Mouse (Mus musculus) left cerebral cortex, postnatal 36 days (tissue): ENCODE measurements around the gene Gm32742. TPM values are rescaled to one million over a fixed set of nuclear protein-coding genes. Genes with fewer than 3 reads are reported as not detected.

Experiments used
- DNase-seq, 2 experiments: peaks; one replicate each; pipeline ENCODE4 v3.0.0; 2021 to 2022; ENCODE audit warnings: low spot score in 2 of 2, mixed read lengths in 1 of 2
- intact Hi-C: fragments of 180-260 bp; cut with DNase I; formaldehyde crosslinking; loops from one replicate; pipeline ENCODE4 v1.15.1; 2025
- total RNA-seq, 2 experiments: library from RNA; stranded (reverse); gene quantifications; 2 replicates each; pipeline ENCODE4 v1.2.3; 2021

The Gm32742 gene
- total RNA-seq = under 1 TPM in 1 of 2 experiments, not detected in 1; 0.05 TPM

DNA sequence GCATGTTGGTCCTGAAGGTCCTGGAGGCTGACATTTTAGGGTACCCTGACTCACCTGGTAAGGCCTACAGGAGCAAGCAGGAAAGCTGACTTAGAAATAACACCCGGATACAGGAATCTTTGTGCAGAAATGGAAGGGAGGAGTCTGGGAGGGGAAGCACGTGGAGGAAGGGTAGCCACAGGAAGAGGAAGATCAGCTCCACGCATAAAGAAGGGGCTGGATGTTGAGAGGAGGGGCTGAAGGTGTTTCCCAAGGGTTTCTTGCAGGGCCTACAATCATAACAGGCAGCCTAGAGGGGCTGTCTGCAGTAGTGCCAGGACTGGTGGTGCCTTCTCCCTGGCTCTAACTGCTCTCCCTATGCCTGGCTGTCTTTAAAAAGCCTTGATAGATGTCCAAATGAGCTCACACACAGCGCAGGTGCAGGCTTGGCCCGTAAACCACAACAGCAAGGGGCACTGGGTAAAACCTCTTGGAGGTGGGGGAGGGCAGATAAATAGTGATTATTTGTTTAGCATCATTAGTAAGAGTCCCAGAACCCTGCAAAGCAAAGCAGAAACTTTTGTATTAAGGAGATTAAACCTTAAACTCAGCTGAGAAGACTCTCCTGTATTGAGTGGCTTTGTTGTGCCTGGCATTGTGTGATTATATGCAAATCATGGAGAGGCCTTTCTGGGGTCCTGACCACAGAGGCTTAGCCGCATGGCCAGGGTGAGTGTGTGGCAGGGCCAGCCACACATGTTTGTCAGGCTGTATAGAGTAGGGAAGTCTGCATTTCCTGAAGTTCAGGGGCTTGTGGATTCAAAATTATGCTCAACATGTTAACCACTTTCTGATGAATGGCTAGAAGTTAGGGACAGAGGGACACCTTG, at the start of gene Gm32742:
Gene Gm32742 (minus strand): TSS at position 206 of the 869 bp plus-strand sequence.
- intact Hi-C loops = loop anchor here (10.0 kb wide), 1 partner anchor 789 kb away; no protein-coding TSS in a partner anchor

DNA sequence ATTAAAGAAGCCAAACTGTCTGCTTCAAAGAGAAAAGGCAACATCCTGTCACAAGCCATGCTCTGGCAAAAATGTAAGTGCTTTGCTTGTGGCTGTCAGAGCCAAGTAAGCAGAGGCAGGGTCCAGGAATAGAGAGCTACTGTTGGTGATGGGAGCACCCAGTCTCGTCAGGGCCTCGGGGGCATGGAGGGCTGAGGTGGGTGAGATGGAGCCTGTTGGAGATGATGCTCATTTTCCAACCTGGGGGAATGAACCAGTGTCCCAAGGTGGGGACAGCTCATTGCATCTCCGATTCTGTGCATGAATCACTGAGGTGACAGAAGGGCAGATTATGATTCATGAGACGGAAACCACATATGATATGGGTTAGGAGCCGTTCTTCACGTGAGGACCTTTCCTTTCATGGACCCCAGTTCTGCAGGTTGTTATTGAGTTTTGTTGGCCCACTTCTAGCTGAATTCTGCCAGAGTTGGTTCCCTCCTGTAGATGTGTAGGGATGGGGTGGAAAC, 48.5 kb upstream of the Gm32742 start:
- intact Hi-C loops = no loop called here
- DNase-seq = no peak

More for the DNA sequence above, at the start of gene Gm32742:
- no peak for DNase-seq

DNA sequence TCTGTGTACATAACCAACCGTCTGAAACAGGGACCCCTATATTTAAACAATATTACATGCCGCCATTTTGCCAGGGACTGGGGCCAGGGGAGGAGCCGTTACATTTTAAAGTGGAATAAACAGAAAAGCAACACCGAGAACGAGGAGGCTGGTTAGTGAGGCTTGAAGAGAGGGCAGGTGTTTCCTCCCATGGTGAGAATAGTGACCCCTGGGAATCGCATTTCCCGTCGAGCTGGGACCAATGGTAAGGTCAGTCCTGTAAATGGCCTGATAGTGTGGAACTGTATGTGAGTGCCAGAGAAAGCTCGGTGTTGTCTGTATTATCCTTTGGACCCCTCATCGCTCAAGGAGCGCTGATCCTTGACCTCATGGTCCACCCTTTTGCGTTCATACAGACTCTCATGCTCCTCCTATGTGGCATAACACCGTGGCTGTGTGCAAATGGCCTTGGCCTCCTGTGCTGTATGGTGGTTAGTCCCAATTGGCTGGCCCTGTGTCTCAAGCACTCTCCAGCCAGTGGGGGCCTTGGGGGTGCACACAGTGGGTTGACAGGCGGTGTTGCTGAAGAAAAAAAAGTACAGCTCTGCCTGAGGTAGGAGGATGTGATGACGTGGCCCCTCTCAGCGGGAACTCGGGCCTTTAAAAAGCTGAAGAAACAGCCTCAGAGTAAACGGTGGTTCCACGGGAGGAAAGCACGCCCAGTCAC, 47.9 kb upstream of the Gm32742 start, which contains the start of gene Pou2af1:
Gene Pou2af1 (plus strand): TSS at position 686 of the 706 bp plus-strand sequence.
- no peak for DNase-seq
- intact Hi-C loops = no loop called here

DNA sequence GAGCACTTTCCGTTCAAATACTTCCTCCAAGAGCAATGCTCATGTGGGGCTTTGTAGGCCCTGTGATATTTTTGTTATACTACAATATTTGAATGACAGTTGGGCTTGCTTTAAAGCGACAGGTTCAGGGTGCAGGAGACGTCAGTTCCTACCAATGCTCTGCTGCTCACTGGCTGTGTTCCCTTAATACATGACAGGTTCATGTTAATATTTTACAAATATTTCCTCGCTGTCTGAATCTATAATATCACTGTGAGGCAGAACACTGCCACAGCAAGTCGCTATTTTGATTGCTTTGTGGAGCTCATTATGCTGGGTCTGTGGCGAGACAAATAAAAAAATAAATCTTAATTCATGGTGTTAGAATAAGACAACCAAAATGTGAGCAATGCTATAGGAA, 45.9 kb upstream of the Gm32742 start:
- no peak for DNase-seq
- intact Hi-C loops = no loop called here

DNA sequence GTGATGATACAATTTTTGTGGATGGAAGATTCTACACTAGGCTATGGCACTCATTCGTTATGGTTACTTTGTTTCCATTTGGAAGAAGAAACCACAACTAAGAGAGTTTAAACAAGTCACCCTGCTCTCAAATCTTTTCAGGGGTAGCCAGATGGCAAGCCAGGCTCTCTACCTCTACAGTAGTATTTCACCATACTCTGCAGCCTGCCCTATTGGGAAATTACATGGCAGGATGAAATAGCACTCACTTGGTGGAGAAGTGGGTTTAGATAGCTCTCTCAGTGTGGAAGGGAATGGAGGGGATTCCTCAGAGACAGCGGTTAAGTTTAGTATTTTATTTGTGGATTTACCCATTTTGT, 43.6 kb upstream of the Gm32742 start:
- no peak for DNase-seq
- intact Hi-C loops = no loop called here

DNA sequence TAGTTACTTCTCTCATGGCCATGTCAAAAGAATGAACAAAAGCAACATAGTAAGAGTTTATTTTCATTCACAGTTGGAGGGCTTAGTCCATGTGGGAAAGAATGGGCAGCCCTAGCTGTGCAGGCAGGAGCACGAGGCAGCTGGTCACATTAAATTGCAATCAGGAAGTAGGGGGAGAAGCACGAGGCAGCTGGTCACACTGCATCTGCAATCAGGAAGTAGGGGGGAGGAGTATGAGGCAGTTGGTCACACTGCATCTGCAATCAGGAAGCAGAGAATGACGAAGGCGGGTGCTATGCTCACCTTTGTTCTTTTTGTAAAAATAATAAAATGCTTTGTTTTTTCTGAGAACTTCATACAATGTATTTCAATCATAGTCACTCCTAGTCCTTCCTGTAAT, 29.5 kb upstream of the Gm32742 start:
- DNase-seq = no peak

DNA sequence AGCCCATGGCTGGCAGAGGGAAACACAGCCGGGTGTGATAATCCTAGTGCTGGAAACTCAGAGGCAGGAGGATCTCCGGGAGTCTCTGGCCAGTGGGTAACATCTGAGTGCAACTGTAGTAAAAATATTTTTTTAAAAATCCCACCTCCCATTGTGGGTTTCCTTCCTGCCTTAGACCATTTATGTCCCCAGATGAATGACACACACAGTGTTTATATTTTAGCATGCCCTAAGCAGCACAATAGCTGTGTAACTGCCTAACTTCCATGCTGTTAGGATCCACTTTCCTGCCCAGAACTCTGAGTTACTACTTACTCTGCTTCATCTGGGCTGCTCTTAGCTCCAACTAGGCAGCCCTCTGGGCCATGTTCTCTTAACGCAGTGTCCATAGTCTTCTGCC, 25.3 kb upstream of the Gm32742 start:
- no peak for DNase-seq
- intact Hi-C loops = no loop called here

More for the DNA sequence above, 29.5 kb upstream of the Gm32742 start:
- intact Hi-C loops = no loop called here

DNA sequence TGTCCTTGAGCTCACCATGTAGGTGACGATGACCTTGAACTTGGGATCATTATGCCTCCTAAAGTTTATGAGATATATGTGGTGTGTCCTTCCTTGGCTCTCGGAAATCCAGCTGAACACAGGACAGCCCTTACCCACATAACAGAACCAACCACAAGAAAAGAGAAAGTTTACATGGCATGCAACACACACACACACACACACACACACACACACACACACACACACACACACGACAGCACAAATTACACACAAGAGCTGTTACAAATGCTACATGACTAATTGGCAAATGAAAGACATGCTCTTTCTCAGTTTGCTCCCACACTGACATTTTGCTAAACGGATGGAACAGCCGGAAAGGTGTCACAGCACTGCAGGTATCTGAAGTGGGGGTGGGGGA, 20.6 kb upstream of the Gm32742 start:
- intact Hi-C loops = no loop called here
- DNase-seq = peak in 1 of 2 experiments; percentile 13

DNA sequence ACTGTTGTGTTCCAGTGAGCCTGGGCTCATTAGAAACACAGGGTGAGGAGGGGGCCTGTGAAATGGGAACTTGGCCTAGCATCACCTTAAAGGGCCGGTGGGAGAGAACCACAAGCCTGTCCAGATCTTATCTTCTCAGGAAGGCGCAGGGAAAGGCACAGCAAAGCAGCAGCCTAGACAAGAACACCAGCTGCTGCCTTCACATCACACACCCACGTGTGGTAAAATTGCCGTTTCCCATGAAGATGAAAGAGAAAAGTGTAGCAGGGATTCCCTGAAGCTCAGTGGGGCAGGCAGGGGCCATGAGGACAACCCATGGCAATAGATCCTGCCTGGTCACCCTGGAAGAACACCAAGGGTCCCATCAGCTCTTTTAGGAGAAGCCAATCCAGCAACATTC, 20.1 kb upstream of the Gm32742 start:
- intact Hi-C loops = no loop called here
- peak; percentile 51 to 55 for DNase-seq

DNA sequence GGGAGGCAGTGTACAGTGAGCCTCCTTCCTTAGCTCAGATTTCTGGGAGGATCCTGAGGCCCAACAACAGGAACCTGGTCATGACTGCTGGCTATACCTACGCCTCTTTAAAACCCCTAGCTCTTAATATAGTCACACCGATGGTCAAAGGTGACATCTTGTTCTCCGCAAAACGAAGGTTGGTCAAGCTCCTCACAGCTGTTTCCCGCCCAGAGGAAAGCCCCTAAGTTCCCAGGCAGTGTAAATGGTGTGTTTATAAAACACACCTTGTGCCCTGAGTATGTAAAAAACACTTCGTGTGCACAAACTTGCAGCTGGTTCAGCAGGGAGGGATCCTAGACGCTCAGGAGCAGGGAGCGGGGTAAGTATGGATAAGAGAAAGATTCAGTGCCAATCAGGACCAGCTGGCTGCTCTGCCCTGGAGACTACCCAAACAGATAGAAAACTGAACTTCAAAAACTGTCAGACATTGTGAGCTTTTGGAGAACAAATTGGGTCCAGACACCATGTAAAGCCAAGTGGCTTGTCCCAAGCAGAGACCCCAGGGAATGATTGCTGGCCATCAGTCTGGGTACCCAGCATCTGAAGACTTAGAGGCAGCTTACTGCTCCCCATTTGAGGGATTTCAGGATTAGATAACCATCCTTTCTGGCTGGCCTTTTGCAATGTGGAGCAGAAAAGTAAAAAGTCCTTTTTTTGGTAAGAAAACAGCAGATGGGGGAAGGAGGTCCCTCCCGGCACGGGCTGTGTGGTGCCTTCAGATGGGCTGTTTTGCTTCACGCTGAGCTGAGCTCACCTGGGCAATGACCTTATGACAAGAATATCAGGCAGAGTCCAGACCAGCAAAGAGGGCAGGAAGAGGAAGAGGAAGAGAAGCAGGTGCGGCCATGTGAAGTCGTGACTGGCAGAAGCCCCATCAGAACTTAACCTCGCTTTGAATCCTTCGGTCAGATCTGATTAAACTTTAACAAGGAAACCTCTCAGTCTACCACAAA, 17.7 kb upstream of the Gm32742 start:
- intact Hi-C loops = no loop called here

DNA sequence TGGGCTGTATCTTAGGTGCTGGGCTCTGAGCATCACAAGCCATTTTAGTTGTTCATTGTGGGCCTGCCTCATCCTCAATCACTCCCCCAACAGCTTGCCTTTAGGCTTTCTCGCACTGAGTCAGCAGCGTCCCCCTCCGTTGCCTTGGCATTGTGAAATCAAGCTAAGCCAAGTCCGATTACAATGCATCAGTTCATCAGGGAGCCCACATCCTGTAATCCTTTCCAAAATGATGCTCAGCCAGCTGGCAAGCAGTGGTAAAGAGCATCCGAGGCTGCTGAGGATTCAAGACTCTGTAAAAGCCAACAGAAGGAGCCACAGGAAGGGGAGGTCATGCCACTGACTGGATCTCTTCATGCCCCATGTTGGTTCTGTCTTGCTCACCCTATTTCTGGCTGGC, 15.3 kb upstream of the Gm32742 start:
- DNase-seq = peak; percentile 60 to 73
- intact Hi-C loops = no loop called here

More for the DNA sequence above, 17.7 kb upstream of the Gm32742 start:
- DNase-seq = no peak

DNA sequence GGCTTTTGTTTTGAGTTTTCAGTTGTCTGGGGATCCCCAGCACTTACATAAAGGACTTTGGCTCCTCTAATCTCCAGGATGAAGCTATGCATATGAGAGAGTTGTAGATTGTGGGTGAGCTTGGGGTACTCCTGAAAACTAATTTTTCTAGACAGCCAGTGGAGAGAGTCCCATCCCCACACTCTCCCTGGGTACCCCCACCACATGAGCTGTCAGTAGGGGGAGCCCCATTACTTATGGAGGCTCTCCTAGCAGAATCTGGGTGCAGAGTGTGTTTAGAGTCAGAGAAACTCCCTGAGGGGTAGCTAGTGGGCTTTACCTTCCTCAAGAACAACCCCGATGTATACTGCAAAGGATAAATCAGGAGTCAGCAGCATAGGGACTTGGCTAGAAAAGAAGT, 13.0 kb upstream of the Gm32742 start:
- intact Hi-C loops = no loop called here
- no peak for DNase-seq

DNA sequence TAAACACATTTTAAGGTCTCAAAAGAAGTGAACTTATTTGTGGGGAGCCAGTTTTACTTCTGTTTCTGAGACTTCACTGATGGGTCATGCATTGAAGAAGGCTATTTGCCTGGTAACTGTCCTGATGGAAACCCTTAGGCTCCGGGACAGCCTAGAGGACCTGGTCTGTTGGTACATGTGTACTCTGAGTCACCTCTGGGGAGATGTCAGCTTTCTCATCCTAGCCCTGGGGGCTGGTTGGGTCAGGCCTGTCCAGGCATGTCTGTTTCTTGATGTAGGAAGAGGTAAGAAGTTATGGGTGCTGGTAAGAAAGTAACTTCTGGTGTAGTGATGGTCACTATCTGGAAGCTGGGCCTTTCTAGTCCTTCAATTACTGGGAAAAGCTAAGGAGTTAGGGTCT, 10.4 kb upstream of the Gm32742 start:
- intact Hi-C loops = no loop called here
- DNase-seq = no peak

DNA sequence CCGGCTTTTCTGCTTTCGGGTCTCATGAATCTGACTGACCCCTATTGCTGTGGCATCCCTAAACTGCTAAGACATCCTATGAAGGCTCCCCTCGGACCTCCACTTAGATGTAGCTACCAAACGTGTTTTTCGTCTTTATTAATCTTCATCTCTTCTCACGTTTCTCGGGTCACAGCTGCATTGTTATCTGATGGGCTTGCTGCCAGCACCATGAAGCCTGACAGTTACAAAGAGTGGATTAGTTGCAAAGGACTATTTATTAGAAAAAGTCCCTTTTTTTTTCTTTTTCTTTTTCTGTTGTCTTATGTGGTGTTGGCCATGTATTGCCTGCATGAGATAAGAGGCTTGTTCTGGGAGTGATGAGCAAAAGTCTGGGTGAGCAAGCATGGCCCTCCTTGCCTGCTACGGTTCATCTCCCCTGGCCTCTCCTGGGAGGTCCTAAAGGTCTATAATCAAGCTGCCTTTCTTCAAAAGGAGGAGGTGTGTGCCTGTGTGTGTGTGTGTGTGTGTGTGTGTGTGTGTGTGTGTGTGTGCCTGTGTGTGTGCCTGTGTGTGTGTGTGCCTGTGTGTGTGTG, 9.7 kb upstream of the Gm32742 start:
- DNase-seq = no peak
- intact Hi-C loops = no loop called here

DNA sequence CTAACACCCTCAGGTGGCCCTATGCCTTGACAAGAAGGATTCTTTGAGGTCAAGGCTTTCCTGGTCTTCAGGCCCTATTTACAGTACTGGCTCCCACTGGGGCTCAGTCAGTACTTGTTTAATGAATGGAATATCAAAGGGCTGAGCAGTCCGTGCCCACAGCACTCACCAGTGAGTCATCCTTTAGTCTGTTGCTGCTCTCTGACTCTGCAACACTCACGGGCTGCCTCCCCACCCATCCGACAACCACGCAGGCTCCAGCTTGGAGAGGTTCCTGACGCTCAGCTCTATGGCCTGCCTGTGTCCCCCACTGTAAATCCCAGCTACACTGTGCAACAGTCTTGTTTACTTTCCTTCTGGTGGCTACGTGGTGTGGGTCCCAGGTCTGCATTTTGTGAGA, 5.0 kb upstream of the Gm32742 start:
- intact Hi-C loops = no loop called here
- DNase-seq = no peak

DNA sequence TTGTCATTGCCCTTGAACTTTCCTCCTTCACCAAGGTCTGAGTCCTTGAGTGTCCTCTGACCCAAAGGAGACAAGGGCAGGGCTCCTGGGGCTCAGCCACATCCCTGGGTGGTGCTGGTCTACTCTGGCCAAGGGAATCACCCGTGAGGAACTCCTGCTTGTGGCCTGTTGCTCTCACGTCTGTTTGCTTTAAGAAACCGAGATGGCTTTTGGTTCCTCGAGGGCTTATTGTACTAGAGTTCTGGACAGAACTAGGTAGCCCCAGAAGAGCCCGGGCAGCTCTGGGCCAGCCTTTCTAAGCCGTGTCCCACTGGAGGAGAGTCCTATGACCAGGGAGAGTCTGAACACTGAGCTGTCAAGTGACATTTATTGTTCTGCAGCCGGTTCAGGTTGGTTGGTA, 3.8 kb upstream of the Gm32742 start:
- intact Hi-C loops = loop anchor here (10.0 kb wide), 1 partner anchor 786 kb away; no protein-coding TSS in a partner anchor
- DNase-seq = no peak

DNA sequence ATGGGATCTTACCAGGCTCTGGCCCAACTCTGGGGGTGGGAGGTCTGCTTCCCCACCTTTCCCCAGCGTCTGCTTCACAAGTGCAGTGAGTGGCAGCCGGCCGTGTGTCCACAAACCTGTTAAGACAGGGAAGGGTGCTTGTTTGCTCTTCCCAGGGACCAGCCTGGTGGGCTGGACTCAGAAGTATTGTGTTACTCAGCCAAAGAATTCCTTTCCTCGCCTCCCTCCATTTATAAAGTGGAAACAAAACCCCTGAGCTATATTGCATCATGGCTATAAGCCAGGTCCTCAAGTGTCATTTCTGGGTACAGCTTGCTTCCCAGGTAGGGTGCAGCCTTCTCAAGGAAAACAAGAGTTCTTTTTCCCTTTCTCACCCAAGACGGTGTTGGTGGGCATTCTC, 3.4 kb upstream of the Gm32742 start:
- intact Hi-C loops = loop anchor here (10.0 kb wide), 1 partner anchor 786 kb away; no protein-coding TSS in a partner anchor
- DNase-seq = no peak

DNA sequence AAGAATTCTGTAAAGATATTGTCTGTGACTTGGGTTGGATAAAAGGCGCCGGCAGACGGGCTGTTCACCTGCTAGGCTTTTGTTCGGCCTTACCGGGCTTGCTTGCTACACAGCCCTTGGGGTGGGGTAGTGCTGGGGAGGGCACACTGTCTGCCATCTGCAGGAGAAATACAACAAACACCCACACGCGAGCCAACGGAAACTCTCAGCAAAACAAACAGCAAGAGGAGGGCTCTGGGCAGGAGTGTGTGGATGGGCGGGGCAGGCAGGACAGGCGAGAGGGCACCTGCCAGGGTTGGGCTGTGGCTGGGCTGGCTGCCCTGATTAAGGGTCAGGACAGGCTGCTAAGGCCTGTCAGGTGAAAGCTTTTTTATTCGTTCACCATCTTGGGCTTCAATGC, 2.6 kb upstream of the Gm32742 start:
- intact Hi-C loops = loop anchor here (10.0 kb wide), 1 partner anchor 787 kb away; no protein-coding TSS in a partner anchor
- no peak for DNase-seq

DNA sequence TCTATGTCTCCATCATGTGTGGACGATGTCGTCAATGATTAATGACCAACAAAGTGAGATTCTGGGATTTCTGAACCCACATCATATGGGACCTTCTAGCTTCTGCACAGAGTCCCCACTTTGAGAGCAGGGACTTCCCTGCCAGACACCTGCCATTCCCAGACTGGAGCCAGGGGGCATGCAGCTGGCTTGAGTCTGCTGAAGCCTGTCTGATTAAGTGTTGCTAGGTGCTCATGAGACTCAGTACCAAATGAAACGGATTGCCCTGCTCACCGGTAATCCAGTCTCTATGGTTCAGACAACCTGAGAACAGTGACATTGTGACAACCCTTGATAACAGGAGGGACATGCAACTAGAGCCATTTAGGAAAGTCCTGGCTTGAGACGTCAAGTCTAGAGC, 1.3 kb downstream of the Gm32742 start:
- DNase-seq = no peak
- intact Hi-C loops = loop anchor here (5.0 to 10.0 kb wide), 2 partner anchors 743 to 791 kb away; no protein-coding TSS in a partner anchor
